In genomic region chr10:39898874-39899371, GRCm38 (mm10) we compare ENCODE assay signal across 8 mouse cellular contexts. TPM values are rescaled to one million over a fixed set of nuclear protein-coding genes. Genes with fewer than 3 reads are reported as not detected.
A peak's percentile ranks its signal among the peaks of the same experiment; 100 is the strongest.
DNase-seq lines count a peak whose midpoint lies in the region; ATAC-seq and TF ChIP-seq lines count a peak whose summit lies in the region.

Gene Mfsd4b4, minus strand, starts transcription at chr10:39899238.

- ATAC-seq in kidney, embryonic 14.5 days (ENCODE audit: low FRiP score, low TSS enrichment) = peak; percentile 99
- ATAC-seq in limb, embryonic 15.5 days (ENCODE audit: insufficient number of reproducible peaks, low FRiP score, low TSS enrichment, low read depth) = peak; percentile 92

- peak within 1 kb of the TSS; percentile 96 for H3K4me3 ChIP-seq in bone marrow macrophage, adult 2 months (ENCODE audit: insufficient read depth, low read length)
- peak within 1 kb of the TSS; percentile 47 for H3K4me3 ChIP-seq in embryonic fibroblast, embryonic 13.5 days (ENCODE audit: insufficient read depth, low read length)
- peak within 1 kb of the TSS; percentile 75 for H3K4me3 ChIP-seq in kidney, embryonic 14.5 days (ENCODE audit: low read length)
- peak within 1 kb of the TSS; percentile 77 for H3K4me3 ChIP-seq in limb, embryonic 15.5 days

- under 1% methylated on average over 40 of the region's 41 CpGs for WGBS in kidney, embryonic 14.5 days
- under 1% methylated on average over 41 of the region's 41 CpGs for WGBS in limb, embryonic 15.5 days

- H3K4me2 ChIP-seq in kidney, embryonic 14.5 days (replicated peaks; ENCODE audit: low read depth, low read length) = peak within 1 kb of the TSS; percentile 68
- H3K4me2 ChIP-seq in limb, embryonic 15.5 days = peak within 1 kb of the TSS; percentile 66

- H3K9me3 ChIP-seq in kidney, embryonic 14.5 days (ENCODE audit: control insufficient read depth, low read length) = 0 out of 2 replicates have a peak, but pooled peaks cover 2% of the 10 kb centered on the region
- H3K9me3 ChIP-seq in limb, embryonic 15.5 days = no peaks in the 10 kb centered on the region

- H3K27me3 ChIP-seq in kidney, embryonic 14.5 days (ENCODE audit: control insufficient read depth, insufficient read depth, low read length) = no peaks in the 10 kb centered on the region
- no peaks in the 10 kb centered on the region for H3K27me3 ChIP-seq in limb, embryonic 15.5 days

- no peaks in the 10 kb centered on the region for H3K36me3 ChIP-seq in kidney, embryonic 14.5 days (ENCODE audit: control insufficient read depth, insufficient read depth, low read length)
- no peaks in the 10 kb centered on the region for H3K36me3 ChIP-seq in limb, embryonic 15.5 days

- H3K27ac ChIP-seq in bone marrow macrophage, adult 2 months (ENCODE audit: insufficient read depth, low read depth, low read length) = peak within 1 kb of the TSS; percentile 52
- H3K27ac ChIP-seq in embryonic fibroblast, embryonic 13.5 days (ENCODE audit: insufficient read depth, low read length) = no peak within 1 kb of the TSS; the same call in 1 of the 2 replicates
- peak within 1 kb of the TSS; percentile 89 for H3K27ac ChIP-seq in kidney, embryonic 14.5 days (ENCODE audit: low read depth, low read length)
- H3K27ac ChIP-seq in limb, embryonic 15.5 days = peak within 1 kb of the TSS; percentile 79

- peak within 1 kb of the TSS; percentile 85 for H3K9ac ChIP-seq in kidney, embryonic 14.5 days (ENCODE audit: low read depth, low read length)
- H3K9ac ChIP-seq in limb, embryonic 15.5 days = peak within 1 kb of the TSS; percentile 78

- H3K4me1 ChIP-seq in bone marrow macrophage, adult 2 months (ENCODE audit: control insufficient read depth, insufficient read depth, low read length) = peaks cover 10% of the 10 kb centered on the region
- H3K4me1 ChIP-seq in embryonic fibroblast, embryonic 13.5 days (ENCODE audit: control insufficient read depth, insufficient read depth, low read length) = no peaks in the 10 kb centered on the region
- H3K4me1 ChIP-seq in kidney, embryonic 14.5 days (ENCODE audit: control insufficient read depth, insufficient read depth, low read length) = peaks cover 7% of the 10 kb centered on the region; the same call in 1 of the 2 replicates
- peaks cover 12% of the 10 kb centered on the region for H3K4me1 ChIP-seq in limb, embryonic 15.5 days

- DNase-seq in 3T3-L1 (ENCODE audit: low read depth, low spot score) = peak; percentile 86
- peak; percentile 85 to 88 for DNase-seq in heart, adult 9 months (ENCODE audit: low spot score in 2 of 2)
- DNase-seq in monocyte, adult 2 months (ENCODE audit: low read depth in 1 of 2, low spot score in 2 of 2) = peak; percentile 29 to 51
- DNase-seq in spleen, postnatal 36 days (ENCODE audit: low spot score in 2 of 2) = peak; percentile 78 to 81

- TF ChIP-seq CTCF in bone marrow macrophage, adult 2 months (IDR thresholded peaks at IDR 0.05; ENCODE audit: low read depth, low read length) = no peak
- no peak for TF ChIP-seq CTCF in embryonic fibroblast, embryonic 13.5 days (IDR thresholded peaks at IDR 0.05; ENCODE audit: borderline replicate concordance, insufficient read depth, low read length)

- TF ChIP-seq POLR2A in bone marrow macrophage, adult 2 months (IDR thresholded peaks at IDR 0.05; ENCODE audit: borderline replicate concordance, low read depth, low read length) = peak; percentile 63; the same call in 1 of the 2 replicates
- TF ChIP-seq POLR2A in embryonic fibroblast, embryonic 13.5 days (IDR thresholded peaks at IDR 0.05; ENCODE audit: low read depth, low read length) = peak; percentile 76

RNA-seq across cellular contexts. Expression of gene Mfsd4b4, which starts in this region (rescaled TPM):
- polyA plus RNA-seq in bone marrow macrophage, adult 2 months (2012; ENCODE audit: insufficient read depth, insufficient read length, missing spikeins) = 6.8 and 8.2 TPM in 2 replicates
- polyA plus RNA-seq in embryonic fibroblast, embryonic 13.5 days (2011; ENCODE audit: insufficient read length, low read depth, missing spikeins) = 5.6 and 7.2 TPM in 2 replicates
- polyA plus RNA-seq in kidney, embryonic 14.5 days (2014; fragmentation: Nextera tagmentation; extraction: Ambion mirVana) = 2.9 and 5.6 TPM in 2 replicates
- polyA plus RNA-seq in limb, embryonic 15.5 days (2015; fragmentation: Nextera tagmentation; extraction: Ambion mirVana) = 4.1 and 4.6 TPM in 2 replicates
